Mouse (Mus musculus) right cerebral cortex, postnatal 10 days (tissue): ENCODE results near the gene Med8.

ENCODE experiments used
- DNase-seq, 2 experiments: peaks; one replicate each; pipeline ENCODE4 v3.0.0; 2021; ENCODE audit warnings: low spot score in 2 of 2

Med8 gene

DNA sequence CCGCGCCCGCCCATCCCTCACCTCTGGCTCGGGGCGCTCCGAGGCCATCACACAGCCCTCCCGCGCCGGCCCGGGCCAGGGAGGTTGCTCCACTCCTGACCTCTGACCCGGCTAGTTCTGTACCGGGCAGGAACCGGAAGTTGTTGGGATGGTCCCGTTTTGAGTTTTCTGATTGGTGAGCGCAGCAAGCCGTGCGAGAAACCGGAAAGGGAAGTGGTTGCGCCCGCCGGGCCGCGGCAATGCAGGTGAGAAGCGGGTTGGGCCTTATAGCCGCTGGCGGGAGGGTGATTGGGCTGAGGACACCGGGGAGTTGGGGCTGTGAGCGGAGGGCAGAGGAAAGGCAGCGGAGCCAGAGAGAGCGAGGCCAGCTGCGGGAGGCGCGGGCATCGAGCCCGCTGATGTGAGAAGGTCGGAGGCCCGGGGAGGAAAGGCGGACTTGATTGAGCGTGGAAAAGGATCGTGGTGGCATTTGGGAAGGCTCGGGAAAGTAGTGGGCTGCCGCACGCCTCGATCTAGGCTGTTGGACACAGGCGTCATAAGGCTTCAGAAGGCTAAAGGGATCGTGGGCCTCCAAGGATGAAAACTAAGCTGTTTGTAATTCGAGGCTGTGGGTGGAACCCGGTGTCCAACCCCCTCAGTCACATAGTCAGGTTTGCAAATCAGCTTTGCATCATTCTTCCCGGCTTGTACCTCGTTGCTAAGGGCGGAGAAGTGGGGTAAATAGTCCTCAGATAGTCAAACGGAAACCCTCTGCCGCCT, at the start of gene Med8, which contains the start of gene Szt2:
Med8 (plus strand) TSS at position 196 of the 759 bp plus-strand sequence.
Szt2 (minus strand) TSS at position 132 of the 759 bp plus-strand sequence.
- DNase-seq: peak; percentile 94 to 96

DNA sequence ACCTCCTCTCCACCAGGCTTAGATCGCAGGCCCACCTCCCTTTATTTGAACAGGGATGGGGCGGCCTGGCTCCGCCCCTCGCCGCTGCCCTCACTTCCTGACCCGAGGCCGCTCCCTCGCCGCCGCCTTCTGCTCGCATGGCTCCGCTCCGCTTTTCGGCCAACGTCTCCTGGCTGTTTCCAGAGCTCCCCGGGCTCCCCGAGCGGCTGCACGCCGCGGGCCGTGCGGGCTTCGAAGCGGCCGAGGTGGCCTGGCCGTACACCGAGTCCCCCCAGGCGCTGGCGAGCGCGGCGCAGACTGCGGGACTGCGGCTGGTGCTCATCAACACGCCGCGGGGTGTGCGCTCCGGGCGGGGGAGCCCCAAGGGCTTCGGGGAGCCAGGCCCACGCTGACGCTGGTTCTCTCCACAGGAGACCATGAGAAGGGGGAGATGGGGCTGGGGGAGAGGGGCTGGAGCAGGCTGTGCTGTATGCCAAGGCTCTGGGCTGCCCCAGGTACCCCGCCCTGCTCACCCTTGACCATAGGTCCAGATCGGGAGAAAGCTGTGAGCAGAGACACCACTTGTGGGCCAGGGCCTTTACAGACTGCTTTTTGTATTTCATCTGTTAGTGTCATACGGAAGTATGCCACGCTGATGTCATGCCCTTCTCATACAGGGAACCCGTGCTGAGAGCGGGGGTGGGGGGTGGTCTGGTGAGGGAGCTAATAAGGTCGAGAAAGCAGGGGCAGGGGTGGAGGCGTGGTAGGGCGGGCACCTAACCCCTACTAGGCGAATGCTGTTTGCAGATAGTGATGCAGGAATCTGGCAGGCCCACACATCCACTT, 49.0 kb upstream of the Med8 start:
- DNase-seq: peak; percentile 74 to 75

DNA sequence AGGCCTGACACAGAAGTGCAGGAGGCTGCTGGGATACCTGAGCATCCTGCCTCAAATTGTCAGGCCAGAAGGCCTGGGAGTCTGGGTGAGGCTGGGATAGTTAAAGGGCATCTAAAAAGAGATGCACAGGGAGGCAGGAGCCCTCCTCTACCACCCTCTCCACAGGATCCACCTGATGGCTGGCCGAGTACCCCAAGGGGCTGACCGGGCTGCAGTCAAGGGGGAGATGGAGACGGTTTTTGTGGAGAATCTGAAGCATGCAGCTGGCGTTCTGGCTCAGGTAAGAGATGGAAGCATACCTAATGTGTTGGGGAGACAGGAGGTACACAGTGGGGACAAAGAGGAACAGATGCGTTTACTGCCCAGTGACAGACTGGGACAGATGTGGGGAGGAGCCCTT, 47.7 kb upstream of the Med8 start:
- DNase-seq: no peak

DNA sequence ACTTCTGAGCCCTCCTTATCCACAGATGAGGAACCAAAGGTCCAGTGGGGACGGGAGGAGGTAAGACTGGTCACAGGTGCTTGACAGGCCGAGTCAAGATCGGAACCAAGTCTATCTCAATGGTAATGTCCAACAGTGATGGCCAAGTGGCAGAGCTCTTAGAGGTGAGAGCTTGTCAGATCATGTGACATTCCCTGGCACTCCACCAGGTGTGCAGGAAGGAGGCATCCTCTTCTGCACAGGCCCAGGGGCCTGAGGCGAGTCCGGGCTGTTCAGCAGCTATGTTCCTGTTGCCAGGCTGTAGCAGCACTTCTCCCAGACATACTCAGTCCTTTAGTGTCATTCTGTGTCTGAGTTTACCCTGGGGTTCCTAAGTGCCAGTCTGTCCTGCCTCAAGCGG, 46.3 kb upstream of the Med8 start:
- DNase-seq: no peak

DNA sequence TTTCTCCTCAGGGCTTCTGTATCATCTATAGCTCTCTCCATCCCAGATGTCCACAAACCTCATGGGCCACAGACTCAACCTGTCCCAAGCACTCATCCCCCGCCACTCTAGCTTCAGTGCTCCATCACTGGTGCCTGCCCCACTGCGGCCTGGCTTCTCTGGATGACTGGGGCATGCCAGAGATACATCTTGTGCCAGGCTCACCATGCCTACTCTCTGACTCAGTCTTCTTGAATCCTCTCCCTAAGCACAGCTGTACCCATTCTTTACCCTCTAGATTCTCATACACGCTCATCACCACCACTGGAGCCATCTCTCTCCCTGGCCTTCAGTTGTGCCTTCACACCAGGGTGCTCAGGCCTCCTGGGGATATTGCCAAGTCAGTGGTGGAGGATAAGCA, 45.2 kb upstream of the Med8 start:
- no peak for DNase-seq

DNA sequence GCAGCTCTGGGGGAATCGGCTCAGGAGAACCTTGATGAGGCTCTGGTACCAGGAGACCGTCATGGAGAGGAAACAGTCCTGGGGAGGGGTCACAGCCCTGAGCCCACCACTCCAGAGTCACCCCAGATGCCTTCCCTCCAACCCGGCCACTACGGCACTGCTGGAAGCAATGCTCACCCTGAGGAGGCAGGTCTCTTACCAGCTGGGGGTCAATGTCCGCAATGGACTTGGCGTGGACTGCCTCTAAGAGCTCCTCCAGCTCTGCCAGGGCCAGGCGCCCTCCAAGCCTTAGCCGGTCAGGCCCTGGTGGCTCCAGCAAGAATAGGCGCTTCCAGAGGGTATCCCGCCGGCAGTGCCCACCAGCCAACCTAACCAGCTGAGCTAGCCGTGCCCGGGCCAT, 44.5 kb upstream of the Med8 start:
- no peak for DNase-seq

DNA sequence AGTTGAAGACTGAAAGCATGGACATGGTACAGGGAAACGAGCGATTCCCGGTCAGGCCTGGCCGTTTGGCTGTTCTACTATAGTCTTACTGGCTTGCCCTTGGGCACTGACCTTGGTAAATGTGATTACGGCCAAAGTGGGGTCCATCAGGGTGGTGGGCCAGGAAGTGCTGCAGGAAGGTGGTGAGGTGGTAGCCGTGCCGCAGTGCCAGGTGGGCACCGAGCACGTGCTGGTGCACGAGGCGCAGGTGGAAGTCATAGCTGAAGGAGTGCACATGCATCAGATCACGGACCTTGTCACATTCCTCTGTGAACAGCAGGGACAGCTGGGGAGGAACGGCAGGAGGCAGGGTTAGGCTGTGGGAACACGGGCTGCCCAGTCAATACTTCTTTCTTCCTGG, 43.1 kb upstream of the Med8 start:
- no peak for DNase-seq

DNA sequence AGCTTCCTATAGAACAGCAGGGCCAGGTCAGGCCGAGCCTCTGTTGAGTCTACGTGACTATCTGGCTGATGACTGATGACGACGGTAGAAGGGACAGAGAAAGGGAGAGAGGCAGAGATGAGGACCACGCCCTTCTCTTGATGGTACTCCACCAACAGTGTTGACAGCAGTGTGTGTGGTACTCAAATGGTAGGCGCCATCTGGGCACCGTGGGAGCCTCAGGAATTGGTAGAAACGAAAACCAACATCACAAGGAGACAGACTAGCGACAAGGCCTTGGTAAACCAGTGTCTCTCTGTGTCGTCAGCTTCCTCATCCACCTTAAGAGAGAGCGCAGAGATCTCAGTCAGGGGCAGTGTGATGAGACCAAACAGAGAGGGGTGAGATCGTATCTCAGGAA, 41.6 kb upstream of the Med8 start:
- DNase-seq: no peak

DNA sequence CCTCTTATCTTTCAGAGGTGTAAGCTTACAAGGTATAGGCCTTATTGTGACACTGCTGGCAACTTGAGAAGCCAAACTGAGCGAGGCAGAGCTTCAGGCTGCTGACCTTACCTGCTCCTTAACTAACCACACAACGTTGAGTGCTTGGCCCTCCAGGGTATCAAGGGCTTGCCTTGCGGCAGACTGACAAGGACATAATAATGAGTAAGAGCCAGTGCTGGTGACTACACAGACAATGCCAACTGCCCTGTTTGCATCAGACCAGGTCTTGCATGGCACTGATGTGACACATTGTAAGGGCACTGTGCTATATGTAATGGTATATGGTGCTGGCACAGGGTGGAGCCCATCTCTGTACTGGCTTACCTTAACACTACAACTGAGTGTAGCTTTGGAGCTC, 40.5 kb upstream of the Med8 start:
- DNase-seq: no peak

DNA sequence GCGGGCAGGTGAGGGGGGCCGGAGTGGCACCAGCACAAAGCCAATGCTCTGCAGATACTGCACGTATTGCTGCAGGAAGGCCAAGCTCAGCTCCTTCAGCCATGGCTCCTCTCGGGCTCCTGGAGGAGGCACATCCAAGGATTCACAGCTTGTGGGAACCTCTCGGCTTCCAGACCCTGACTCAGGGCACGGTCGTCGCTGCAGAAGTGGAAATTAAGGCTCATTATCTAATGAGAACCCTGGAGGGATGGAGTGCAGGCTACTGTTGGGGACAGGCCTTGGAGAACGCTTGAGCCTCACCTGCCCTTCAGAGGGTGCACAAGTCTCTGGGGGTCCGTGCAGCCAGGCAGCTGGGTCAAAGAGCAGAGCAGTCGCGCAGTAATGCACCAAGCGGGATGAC, 37.3 kb upstream of the Med8 start:
- DNase-seq: no peak

DNA sequence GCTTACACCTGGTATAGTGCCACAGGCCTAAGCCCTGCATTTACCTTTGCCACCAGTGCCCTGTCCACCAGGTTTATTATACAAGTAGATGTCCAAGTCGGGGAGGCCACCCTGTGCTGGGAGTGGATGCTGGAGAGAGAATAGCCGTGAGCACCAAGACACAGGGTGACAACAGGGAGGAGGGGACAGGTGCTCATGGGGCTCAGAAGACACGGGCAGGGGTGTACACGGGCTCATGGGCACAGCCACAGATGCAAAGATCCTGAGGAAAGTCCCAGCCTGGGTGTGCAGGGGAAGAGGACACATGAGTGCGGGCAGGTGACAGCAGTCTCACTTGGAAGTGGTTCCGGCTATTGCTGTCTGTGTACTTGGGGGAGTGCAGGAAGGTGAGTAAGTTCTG, 33.1 kb upstream of the Med8 start:
- DNase-seq: no peak

DNA sequence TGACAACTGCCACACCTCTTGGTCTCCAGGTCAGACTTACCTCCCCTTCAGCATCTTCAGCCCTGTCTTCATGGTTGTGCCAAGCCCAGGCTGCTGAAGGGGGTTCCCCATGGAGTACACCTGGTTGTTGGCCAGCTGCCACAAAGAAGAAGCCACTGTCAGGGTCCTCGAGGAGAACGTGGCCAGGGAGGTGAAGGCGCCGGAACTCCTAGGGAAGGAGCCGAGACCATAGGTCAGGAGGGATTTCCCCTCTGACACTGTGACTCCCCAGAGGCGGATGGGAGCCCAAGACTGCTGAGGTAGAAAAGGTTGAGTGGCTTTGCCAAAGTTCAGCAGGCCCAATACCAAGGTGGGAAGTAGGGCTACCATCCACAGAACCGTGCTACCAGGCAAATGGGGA, 25.9 kb upstream of the Med8 start:
- no peak for DNase-seq

DNA sequence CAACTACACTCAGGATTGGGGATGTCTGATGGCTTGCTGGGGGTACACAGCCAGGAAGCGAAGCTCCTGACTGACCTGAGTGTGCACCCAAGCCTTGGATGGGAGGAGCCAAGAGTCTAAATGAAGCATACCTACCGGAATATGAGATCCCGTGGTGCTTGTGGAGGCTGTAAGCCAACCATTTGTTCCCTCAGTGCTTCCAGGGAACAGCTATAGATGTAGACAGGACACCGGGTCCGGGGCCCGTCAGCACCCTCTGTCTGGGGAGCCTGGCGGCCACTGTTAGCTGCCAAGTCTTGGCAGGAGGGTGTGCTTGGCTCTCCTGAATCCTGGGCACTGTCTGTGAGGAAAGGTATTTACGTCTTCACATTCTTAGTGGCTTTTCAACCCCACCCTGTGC, 21.8 kb upstream of the Med8 start:
- no peak for DNase-seq

DNA sequence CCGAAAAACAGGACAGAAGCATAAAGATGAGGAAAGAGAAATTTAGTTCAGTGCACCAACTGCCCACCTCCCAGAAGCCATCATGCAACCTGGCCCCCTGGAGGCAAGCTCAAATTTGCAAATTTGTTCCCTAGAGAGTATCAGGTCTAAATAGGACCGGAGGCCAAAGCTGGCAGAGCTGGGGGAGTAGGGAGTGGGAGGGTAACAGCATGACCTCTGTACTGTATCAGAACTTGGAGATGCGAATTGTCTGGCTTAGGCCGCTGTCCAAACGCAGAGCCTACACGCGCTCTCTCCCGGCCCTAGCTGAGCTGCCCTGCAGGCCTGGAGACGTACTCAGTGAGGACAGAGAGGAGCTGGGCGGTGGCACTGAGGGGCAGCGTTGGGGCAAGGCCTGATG, 19.0 kb upstream of the Med8 start:
- no peak for DNase-seq

DNA sequence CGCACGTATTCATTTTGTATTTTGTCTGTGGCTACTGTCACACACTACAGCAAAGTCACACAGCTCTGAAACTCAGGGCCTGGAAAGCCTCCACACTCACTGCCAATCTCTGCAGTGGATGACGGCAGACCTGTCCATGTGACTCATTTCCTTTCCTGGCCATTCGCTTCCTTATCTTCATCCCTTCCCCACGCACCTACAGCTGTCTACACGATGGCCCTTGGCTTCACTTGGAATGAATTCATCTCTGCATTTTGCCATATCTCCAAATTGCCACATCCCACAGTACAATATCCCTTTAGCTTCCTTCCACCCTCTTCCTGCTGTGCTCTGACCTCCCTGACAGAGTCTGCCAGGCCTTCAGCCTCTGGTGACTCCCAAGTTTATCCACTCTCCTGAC, 14.6 kb upstream of the Med8 start:
- DNase-seq: no peak

DNA sequence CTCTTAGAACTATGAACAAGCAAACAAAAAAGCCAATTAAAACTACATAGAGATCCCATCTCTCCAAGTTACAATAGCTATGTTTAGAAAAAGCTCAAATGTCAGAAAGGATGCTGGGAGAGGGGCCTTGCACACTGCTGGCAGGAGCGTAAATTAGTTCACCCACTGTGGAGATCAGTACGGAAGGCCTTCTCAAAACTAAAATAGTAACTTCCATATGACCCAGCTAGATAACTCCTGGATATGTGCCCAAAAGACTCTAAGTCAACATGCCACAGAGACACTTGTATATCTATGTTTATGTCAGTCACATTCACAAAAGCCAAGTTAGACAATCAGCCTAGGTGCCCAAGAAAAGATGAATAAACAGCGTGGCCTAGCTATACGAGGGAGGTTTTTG, 13.8 kb upstream of the Med8 start:
- no peak for DNase-seq

DNA sequence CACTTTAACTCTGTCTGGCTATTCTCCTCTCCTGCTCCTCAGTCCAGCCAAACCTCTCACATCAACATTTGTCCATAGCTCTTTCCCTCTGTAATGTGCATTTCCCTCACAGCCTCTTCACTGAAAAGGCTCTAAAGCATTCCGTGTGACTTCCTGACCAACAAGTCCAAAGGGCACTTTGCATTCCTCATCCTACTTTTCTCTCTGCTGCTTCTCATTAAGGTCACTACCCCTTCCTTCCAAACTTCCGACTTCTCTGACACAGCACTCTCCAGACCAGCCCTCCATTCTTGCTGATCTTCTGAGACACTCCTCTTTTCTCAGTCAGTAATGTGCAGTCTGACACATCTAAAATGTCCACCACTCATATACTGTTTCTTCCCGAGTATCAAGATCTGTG, 12.7 kb upstream of the Med8 start:
- DNase-seq: no peak

DNA sequence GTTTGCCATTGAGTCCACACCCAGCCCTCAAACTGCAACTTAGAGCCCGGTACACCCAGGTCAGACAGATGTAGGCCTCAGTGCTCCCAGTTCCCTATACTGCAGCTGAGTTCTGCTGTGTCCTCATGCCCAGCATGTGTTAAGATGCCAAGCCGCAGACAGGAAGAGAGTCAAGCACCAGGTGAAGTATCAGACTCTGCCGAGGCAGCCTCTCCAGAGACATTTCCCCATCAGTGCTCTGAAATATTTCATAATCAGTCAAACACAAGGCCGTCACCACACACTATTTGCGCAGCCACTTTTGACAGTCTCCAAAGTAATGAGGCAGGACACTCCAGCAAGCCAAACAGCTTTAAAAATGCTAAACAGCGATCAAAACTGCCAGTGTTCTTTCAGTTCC, 10.7 kb upstream of the Med8 start:
- DNase-seq: no peak

DNA sequence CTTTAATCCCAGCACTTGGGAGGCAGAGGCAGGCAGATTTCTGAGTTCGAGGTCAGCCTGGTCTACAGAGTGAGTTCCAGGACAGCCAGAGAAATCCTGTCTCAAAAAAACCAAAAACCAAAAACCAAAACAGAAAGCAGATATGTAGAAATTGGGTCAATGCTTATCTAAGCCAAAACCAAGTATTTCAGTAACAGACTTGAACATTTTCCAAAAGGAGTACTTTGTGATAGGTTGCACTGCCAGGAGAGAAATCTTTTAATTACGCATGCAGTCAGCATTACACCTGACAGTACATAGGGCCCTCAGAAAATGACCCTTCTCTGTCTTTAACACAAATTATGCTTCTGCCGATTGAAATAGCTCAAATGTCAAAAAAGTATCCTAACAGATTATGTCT, 7.7 kb upstream of the Med8 start:
- no peak for DNase-seq

DNA sequence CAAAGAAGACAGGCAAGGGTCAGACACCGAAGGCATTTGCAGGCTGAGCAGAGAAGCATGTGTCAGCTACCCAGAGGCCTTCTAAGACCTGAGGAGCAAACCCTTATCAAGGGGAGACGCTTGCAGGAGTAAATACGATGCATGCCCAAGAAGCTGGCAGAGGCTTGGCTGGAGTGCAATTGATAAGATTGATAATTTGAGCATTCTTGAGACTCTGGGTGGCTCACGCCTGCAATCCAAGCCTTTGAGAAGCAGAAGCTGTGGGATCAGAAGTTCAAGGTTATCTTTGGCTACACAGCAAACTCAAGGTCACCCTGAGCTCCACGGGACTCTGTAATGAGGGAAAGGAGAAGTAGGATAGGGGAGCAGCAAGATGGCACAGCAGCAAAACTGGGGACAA, 7.2 kb upstream of the Med8 start:
- no peak for DNase-seq

DNA sequence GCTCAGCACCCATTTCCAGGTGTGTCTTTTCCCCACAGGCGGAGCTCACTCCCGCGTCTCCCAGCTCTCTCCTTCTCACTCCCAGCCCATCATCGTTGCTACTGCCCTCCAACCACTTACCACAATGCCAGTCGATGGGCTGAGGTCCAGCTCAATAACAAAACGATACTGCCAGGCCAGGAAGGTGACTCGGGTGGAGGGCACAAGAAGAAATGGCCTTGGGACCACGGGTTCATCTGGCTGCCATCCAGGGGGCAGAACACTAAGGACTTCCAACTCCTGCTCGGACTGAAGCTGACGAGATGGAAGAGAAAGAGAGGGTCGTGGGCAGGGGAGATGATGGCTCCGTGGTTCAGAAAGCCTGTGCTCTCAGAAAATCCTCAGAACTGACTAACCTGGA, 6.4 kb upstream of the Med8 start:
- DNase-seq: no peak

DNA sequence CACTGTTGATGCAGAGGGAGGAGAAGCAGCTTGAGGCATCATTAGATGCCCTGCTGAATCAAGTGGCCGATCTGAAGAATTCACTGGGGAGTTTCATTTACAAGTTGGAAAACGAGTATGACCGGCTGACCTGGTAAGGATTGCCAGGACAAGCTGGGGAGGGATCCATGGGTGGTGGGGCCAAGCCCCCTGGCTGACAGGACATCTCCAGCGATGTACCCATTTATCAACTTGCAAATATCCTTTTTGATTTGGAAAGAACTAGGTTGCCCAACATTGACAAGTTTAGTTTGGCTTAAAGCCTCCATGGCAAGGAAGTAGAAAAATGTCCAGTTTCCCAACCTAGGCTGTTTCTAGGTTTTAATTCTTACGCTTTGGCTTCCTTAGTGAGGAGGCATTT, 1.7 kb downstream of the Med8 start:
- no peak for DNase-seq

DNA sequence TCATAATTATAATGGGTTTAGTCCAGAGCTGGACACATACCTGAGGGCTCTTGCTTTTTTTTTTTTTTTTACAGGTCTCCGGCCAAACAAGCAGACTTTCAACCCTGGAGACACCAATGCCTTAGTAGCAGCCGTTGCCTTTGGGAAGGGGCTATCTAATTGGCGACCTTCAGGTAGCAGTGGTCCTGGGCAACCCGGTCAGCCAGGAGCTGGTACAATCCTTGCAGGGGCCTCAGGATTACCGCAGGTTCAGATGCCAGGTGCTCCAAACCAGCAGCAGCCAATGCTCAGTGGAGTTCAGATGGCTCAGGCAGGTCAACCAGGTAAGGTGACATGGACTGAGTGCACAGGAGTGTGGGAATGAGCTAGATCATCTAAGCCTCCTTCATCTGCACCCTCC, 4.4 kb downstream of the Med8 start:
- DNase-seq: no peak
